Mouse (Mus musculus) liver, embryonic 14.5 days (tissue): ENCODE measurements around the gene Slc26a1.
A peak's percentile ranks its signal among the peaks of the same experiment; 100 is the strongest.

ENCODE experiments used
- CTCF ChIP-seq: IDR thresholded peaks from 2 replicates; pipeline ENCODE4 v1.5.1; 2016; ENCODE audit warnings: antibody characterized with exemption, low read depth, control low read depth
- EP300 ChIP-seq: IDR thresholded peaks from 2 replicates; pipeline ENCODE4 v1.6.1; 2016; ENCODE audit warnings: antibody characterized with exemption, low read depth

DNA sequence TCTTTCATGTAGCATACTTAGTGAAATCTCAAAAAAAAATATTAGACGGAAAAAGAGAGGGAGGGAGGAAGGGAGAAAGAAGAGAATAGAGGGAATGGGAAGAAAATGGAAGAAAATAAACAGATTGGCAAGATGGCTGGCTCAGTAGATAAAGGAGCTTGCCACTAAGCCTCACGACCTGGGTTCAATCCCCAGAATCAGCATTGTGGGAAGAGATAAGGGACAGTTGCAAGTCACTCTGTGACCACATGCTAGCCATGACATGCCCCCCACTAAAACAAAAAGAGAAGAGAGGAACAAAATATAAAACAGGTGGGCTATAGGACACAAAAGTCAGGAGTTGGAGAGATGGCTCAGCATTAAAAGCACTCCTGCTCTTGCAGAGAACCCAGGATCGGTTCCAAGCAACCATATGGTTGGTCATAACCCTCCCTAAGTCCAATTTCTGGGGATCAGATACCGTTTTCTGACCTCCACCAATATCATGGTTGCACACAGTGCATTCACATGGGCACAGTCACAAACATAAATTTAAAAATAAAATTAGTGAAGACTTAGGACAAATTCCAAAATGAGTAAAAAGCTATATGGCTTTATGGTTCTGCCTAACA, 49.2 kb downstream of the Slc26a1 start:
- TF ChIP-seq CTCF (no peak), EP300 (0 out of 2 replicates have a peak, but pooled peaks have one; percentile 30)
